Mouse (Mus musculus) forebrain, embryonic 16.5 days (tissue): ENCODE measurements around the gene Opn4. TPM values are rescaled to one million over a fixed set of nuclear protein-coding genes. Genes with fewer than 3 reads are reported as not detected.

Experiments used
- ATAC-seq: fragments of 200-750 bp; cut with Nextera tagmentation; 2 replicates; pipeline ENCODE4 v1.8.0; 2017; ENCODE audit warnings: mild to moderate bottlenecking, moderate library complexity
- H3K27ac ChIP-seq: fragments of 300-500 bp; sonication (generic); 2 replicates; pipeline ENCODE4 v1.5.1; 2014; ENCODE audit warnings: low read length, control low read depth
- H3K27me3 ChIP-seq: fragments of 300-500 bp; sonication (generic); replicated peaks from 2 replicates; pipeline ENCODE4 v1.6.1; 2014; ENCODE audit warnings: low read length; ENCODE audit not compliant: control insufficient read depth, insufficient read depth
- H3K36me3 ChIP-seq: fragments of 300-500 bp; sonication (generic); 2 replicates; pipeline ENCODE4 v1.6.1; 2014; ENCODE audit not compliant: control insufficient read depth, insufficient read depth
- H3K4me1 ChIP-seq: fragments of 300-500 bp; sonication (generic); replicated peaks from 2 replicates; pipeline ENCODE4 v1.6.1; 2014; ENCODE audit warnings: low read length; ENCODE audit not compliant: control insufficient read depth, insufficient read depth
- H3K4me2 ChIP-seq: fragments of 300-500 bp; sonication (generic); 2 replicates; pipeline ENCODE4 v1.6.1; 2014; ENCODE audit warnings: mild to moderate bottlenecking, low read length, control low read depth
- H3K4me3 ChIP-seq: fragments of 300-500 bp; sonication (generic); replicated peaks from 2 replicates; pipeline ENCODE4 v1.5.1; 2014; ENCODE audit warnings: mild to moderate bottlenecking, low read length, control low read depth
- H3K9ac ChIP-seq: fragments of 300-500 bp; sonication (generic); replicated peaks from 2 replicates; pipeline ENCODE4 v1.6.1; 2014; ENCODE audit warnings: low read depth, low read length, control low read depth
- H3K9me3 ChIP-seq: fragments of 300-500 bp; sonication (generic); 2 replicates; pipeline ENCODE4 v1.6.1; 2016; ENCODE audit warnings: low read length; ENCODE audit not compliant: control insufficient read depth
- WGBS: fragments of 180-500 bp; shearing (Covaris S2); extraction: QIAGEN DNeasy Blood & Tissue Kit; methylation state at CpG from one replicate; pipeline ENCODE4 v1.1.7; 2014; 5-methylcytosine and 5-hydroxymethylcytosine counted together
- polyA plus RNA-seq: library from polyadenylated mRNA; unstranded; fragments of >200 nt; fragmentation: Nextera tagmentation; extraction: Ambion mirVana; gene quantifications from 2 replicates; pipeline ENCODE4 v1.2.1, GENCODE M21; 2015

Gene Opn4
- polyA plus RNA-seq, 1 experiment from 2014 or later = not detected

DNA sequence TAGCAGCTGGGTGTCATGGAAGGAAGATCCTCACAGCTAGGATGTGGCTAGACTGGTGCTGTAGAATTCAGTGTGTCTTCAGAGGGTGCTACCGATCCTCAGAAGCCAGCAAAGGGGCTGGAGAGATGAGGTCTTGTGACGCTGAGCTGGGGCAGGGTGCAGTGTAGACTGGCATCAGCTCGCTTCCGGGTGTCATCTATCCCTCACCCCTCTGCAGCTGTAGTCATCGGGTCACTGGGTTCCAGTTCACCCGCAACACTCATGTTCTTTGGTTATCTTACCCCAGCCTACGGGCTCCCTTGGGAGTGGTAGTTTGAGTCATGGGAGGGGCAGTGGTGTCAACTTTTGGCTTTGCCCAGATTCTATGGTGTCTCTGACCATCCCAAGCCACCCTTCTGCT lies 2.0 kb upstream of the Opn4 start:
- Histone ChIP-seq H3K4me3 (no peak overlapping the region), H3K27me3 (no peaks in the 10 kb centered on the region), H3K9me3 (no peaks in the 10 kb centered on the region), H3K36me3 (no peaks in the 10 kb centered on the region), H3K9ac (no peak overlapping the region), H3K4me2 (no peak overlapping the region), H3K4me1 (no peaks in the 10 kb centered on the region), H3K27ac (no peak overlapping the region)
- WGBS = 97% methylated on average over 7 of the region's 7 CpGs
- no peak for ATAC-seq

DNA sequence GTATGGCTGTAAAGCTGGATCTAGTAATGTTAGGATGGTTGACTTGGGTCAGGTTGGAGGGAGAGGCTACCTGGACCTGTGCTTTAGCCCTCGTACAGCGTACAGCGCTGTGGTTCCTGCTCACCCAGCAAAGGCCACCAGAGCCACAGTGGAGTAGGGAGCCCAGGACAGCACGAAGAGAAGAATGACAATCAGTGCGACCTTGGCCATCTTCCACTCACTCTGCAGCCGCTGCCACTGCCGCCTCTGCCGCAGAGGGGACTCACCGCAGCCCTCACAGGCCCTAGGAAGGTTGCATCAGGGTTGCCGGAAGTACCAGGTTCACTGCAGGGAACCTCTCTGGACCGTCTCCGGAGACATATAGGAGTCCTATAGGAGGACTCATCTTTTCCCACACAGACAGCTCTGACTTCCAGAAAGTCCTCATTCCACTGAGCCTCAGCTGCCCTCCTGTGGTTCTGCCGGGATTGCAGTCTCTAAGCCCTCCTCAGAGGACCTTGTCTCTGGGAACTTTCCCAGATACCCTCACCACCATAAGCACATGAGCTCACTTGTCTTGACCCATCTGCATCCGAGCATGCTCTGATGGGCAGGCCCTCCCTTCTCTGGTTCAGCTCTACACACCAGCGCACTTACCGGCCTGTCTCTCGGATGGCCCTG lies 4.2 kb downstream of the Opn4 start:
- no peaks in the 10 kb centered on the region for H3K27me3 ChIP-seq
- WGBS = 88% methylated on average over 17 of the region's 17 CpGs
- H3K9me3 ChIP-seq = no peaks in the 10 kb centered on the region
- no peak overlapping the region for H3K4me3 ChIP-seq
- no peak for ATAC-seq
- no peaks in the 10 kb centered on the region for H3K4me1 ChIP-seq
- no peaks in the 10 kb centered on the region for H3K36me3 ChIP-seq
- H3K9ac ChIP-seq = no peak overlapping the region
- no peak overlapping the region for H3K27ac ChIP-seq
- H3K4me2 ChIP-seq = no peak overlapping the region

DNA sequence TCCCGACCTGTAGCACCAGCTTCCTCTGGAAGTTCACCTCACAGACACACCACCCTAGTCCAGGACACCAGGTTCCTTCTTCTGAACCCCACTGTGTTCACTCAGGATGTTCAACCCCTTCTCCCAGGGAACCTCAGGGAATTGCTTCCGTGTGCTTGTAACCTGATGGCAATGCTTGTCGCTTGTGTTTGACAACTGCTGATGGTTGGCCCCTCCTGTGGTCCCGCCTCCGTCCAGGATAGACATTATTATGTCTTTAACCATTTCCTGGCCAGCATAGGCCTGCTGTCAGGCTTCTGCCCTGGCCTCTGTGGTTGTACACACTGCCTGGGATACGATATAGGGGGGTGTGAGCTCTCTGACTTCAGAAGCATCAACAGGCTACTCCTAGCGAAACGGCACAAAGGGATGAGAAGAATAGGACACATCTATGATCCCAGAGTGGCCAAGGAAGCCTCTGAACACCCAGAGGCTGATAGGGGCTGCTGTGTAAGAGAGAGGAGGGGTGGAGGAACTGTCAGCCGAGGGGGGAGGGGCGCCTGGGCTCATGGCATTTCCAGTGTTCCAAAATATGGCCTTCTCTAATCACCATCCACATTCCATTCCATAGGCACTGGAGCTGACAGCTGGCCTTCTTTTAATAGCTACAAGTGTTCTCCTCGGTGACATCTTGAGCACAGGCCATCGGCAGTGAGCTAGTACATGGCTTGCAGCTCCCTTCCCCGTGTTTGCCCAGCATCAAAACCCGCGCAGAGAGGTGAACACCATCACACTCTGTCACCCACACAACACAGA lies 8.0 kb downstream of the Opn4 start:
- Histone ChIP-seq H3K4me3 (no peak overlapping the region), H3K27me3 (no peaks in the 10 kb centered on the region), H3K4me1 (no peaks in the 10 kb centered on the region), H3K4me2 (no peak overlapping the region), H3K9me3 (no peaks in the 10 kb centered on the region), H3K27ac (no peak overlapping the region), H3K36me3 (no peaks in the 10 kb centered on the region), H3K9ac (no peak overlapping the region)
- ATAC-seq = no peak
- WGBS = 75% methylated on average over 15 of the region's 15 CpGs

DNA sequence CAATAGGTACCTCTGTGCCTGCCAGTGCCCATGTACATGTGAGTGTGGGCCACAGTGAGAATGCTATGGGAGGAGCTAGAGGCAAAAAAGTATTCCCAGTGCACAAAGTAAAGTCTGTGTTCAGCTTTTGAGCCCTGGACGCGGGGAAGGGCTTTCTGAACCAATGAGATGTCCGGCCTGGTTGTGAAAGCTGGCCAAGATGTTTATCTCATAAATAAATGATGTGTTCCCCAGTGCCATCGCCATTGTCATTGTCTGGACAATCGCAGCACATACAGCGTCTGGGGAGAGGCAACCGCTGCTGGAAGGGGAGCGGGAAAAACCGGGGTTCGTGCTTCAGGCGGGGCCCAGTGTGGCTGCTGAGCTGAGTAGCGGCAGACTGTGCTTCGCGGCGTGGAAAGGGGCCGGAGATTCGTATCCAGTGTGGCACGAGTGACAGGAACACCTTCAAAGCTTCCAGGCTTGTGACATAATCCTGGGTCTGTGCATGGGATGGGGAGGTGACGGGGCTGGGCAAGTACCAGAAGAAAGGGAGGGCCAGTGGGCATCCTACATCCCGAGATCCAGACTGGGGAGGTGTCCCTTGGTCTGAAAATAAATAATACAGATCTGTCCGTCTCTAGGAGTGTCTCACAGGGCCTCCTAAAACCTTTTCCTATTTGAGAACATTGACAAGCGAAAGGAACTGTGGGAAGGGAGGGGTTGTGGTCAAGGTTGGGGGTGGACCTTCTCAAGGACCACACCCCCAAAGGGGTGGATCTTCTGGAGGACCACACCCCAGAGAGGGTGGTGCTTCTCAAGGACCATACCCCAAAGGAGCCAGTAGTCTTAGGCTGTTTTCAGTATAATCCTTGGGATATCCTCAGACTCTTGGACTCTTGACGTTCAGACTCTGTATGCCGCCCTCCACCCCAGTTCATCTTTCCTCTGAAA lies 8.9 kb downstream of the Opn4 start:
- Histone ChIP-seq H3K9me3 (no peaks in the 10 kb centered on the region), H3K9ac (no peak overlapping the region), H3K4me1 (no peaks in the 10 kb centered on the region), H3K4me2 (no peak overlapping the region), H3K36me3 (no peaks in the 10 kb centered on the region), H3K27ac (no peak overlapping the region), H3K4me3 (no peak overlapping the region), H3K27me3 (no peaks in the 10 kb centered on the region)
- WGBS = 58% methylated on average over 24 of the region's 24 CpGs
- ATAC-seq = no peak

DNA sequence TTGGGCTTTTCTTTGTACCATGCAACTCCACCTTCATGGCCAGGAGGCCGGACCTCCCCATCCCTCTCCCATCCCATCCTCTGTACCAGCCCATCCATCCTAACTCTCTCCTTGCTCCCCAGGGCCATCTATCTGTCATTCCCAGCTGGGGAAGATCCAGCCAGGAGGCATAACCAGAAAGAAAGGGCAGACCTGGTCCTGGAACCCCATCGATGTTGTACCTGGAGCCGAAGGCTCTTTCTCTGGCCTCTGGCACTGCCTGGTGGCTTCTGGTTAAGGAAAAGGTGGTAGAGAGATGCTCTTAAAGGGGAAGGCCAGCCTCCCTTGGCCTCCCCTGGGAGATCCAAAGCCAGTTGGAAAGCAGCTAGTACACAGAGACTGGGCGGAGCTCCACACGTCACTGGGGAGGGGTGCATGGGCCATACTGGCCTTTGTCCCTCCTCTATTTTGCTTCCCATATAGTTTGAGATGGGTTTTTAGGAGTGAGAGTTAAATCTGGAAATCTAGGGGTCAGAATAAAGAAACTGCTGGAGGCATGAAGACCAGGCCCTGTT lies 9.8 kb downstream of the Opn4 start:
- Histone ChIP-seq H3K27ac (no peak overlapping the region), H3K36me3 (no peaks in the 10 kb centered on the region), H3K4me3 (no peak overlapping the region), H3K9me3 (no peaks in the 10 kb centered on the region), H3K9ac (no peak overlapping the region), H3K27me3 (no peaks in the 10 kb centered on the region), H3K4me2 (no peak overlapping the region), H3K4me1 (no peaks in the 10 kb centered on the region)
- no peak for ATAC-seq
- WGBS = 89% methylated on average over 5 of the region's 5 CpGs

DNA sequence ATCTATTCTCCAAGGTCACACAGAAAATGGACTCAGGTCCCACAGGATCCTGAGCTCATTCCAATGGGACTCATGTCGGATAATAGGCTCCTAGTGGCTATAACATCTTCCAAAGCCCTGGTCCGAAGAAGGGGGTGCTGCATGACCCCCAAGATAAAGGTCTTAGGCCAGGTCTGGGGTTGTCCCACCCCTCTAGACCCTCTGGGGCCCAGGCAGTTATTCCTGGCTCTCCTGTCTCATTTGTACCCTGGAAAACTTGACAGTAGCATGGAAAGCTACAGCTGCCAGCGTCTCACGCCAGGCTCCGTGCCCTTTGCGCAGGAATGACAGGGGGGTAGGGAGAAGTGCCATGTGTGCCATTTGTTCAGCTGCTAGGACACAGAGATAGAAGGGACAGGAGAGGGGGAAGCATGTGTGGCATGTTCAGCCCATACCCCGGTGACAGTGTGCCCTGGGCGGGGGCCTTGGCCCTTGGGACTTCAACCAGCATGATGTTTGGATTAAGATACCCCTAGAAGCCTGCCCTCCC lies 10.7 kb downstream of the Opn4 start:
- H3K4me3 ChIP-seq = no peak overlapping the region
- H3K9ac ChIP-seq = no peak overlapping the region
- 85% methylated on average over 8 of the region's 8 CpGs for WGBS
- no peaks in the 10 kb centered on the region for H3K9me3 ChIP-seq
- no peaks in the 10 kb centered on the region for H3K27me3 ChIP-seq
- no peaks in the 10 kb centered on the region for H3K4me1 ChIP-seq
- no peak for ATAC-seq
- no peak overlapping the region for H3K4me2 ChIP-seq
- no peaks in the 10 kb centered on the region for H3K36me3 ChIP-seq
- no peak overlapping the region for H3K27ac ChIP-seq

DNA sequence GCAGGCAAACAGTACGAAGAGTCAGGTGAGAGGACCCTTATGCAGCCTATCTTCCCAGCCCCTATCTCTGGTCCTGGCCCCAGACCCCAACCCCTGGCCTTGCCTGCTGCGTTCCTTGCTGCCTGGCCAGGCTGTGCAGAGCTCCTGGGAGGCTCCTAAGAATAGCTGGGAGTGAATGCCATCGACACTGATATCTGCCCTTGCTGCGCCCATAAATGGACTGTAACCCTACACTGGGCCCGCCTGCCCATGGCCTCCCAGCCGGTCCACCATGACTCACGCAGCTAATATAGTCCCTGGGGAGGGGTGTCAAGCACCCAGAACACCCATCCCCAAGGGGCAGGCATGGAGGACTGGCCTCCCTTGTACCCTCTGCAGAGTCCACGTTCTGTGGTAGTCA lies 11.4 kb downstream of the Opn4 start, which contains the start of gene Ldb3:
Ldb3 (minus strand) TSS at position 185 of the 400 bp plus-strand sequence.
- Histone ChIP-seq H3K9ac (no peak within 1 kb of the TSS), H3K27ac (no peak within 1 kb of the TSS), H3K27me3 (no peaks in the 10 kb centered on the region), H3K4me3 (no peak within 1 kb of the TSS), H3K36me3 (no peaks in the 10 kb centered on the region), H3K4me1 (no peaks in the 10 kb centered on the region), H3K9me3 (no peaks in the 10 kb centered on the region), H3K4me2 (no peak within 1 kb of the TSS)
- ATAC-seq = no peak
- 73% methylated on average over 8 of the region's 8 CpGs for WGBS

DNA sequence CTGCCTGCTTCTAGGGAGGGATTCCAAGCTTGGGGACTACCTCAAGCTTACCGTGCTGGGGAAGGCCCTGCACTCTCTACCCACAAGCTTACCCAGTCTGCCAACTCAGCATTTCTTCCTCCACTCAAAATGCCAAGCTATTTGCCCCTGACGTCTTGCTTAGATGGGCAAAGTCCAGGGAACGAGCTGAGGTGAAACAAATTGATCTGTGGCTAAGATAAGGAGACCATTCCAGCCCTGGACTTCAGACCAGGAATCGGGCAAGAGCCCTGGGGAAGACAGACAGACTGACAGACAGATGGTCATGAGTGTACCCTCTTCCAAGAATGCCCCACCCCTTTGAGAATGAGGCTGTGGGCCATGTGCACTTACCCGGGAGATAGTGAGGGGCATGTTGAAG lies 11.9 kb downstream of the Opn4 start:
- Histone ChIP-seq H3K4me2 (no peak overlapping the region), H3K27ac (no peak overlapping the region), H3K9ac (no peak overlapping the region), H3K4me3 (no peak overlapping the region), H3K27me3 (no peaks in the 10 kb centered on the region), H3K9me3 (no peaks in the 10 kb centered on the region), H3K36me3 (no peaks in the 10 kb centered on the region), H3K4me1 (no peaks in the 10 kb centered on the region)
- no peak for ATAC-seq
- 80% methylated on average over 5 of the region's 5 CpGs for WGBS

DNA sequence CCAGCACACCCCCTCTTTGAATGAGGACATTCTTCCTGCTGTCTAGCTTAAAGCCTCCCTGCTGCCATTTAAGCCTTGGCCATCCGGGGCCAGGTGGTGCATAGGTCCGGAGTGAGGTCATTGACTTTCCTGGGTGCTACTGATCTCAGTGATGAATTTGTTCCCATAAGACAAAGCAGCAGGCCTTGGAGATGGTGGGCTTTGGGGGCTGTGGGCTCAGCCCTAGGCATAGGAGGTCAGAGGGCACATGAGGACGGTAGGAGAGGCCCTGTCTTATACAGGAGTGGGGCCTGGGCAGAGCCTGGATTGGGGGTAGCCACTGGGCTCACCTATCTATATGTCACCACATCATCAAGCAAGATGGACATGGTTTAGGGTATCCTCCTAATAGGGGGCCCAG lies 13.1 kb downstream of the Opn4 start:
- H3K4me2 ChIP-seq = no peak overlapping the region
- H3K4me1 ChIP-seq = no peaks in the 10 kb centered on the region
- H3K9ac ChIP-seq = no peak overlapping the region
- ATAC-seq = no peak
- no peak overlapping the region for H3K4me3 ChIP-seq
- H3K36me3 ChIP-seq = no peaks in the 10 kb centered on the region
- WGBS = 83% methylated on average over 3 of the region's 3 CpGs
- H3K27ac ChIP-seq = no peak overlapping the region
- H3K27me3 ChIP-seq = no peaks in the 10 kb centered on the region
- H3K9me3 ChIP-seq = no peaks in the 10 kb centered on the region
